Mouse (Mus musculus) limb, embryonic 11.5 days (tissue): ENCODE measurements around the gene Ccm2l. TPM values are rescaled to one million over a fixed set of nuclear protein-coding genes. Genes with fewer than 3 reads are reported as not detected.

Source experiments
- ATAC-seq: fragments of 200-750 bp; cut with Nextera tagmentation; 2 replicates; pipeline ENCODE4 v1.8.0; 2017; ENCODE audit warnings: low read depth; ENCODE audit not compliant: insufficient number of reproducible peaks, low FRiP score, low TSS enrichment
- DNase-seq: peaks from one replicate; pipeline ENCODE4 v3.0.0-alpha.2; 2015; ENCODE audit warnings: low spot score
- H3K27ac ChIP-seq: fragments of 300-500 bp; sonication (generic); replicated peaks from 2 replicates; pipeline ENCODE4 v1.5.1; 2014; ENCODE audit warnings: low read depth, mild to moderate bottlenecking, low read length
- H3K27me3 ChIP-seq: fragments of 300-500 bp; sonication (generic); 2 replicates; pipeline ENCODE4 v1.6.1; 2014; ENCODE audit warnings: mild to moderate bottlenecking, low read length, mixed read lengths; ENCODE audit not compliant: control insufficient read depth, insufficient read depth
- H3K36me3 ChIP-seq: fragments of 300-500 bp; sonication (generic); 2 replicates; pipeline ENCODE4 v1.6.1; 2014; ENCODE audit warnings: mild to moderate bottlenecking, low read length, moderate library complexity, mixed read lengths; ENCODE audit not compliant: control insufficient read depth, insufficient read depth
- H3K4me1 ChIP-seq: fragments of 300-500 bp; sonication (generic); 2 replicates; pipeline ENCODE4 v1.6.1; 2014; ENCODE audit warnings: low read length, mixed read lengths; ENCODE audit not compliant: control insufficient read depth, insufficient read depth
- H3K4me2 ChIP-seq: fragments of 300-500 bp; sonication (generic); 2 replicates; pipeline ENCODE4 v1.6.1; 2014; ENCODE audit warnings: low read depth, mild to moderate bottlenecking, moderate library complexity; ENCODE audit not compliant: severe bottlenecking
- H3K4me3 ChIP-seq: fragments of 300-500 bp; sonication (generic); 2 replicates; pipeline ENCODE4 v1.5.1; 2014; ENCODE audit warnings: low read depth, low read length
- H3K9ac ChIP-seq: fragments of 300-500 bp; sonication (generic); 2 replicates; pipeline ENCODE4 v1.6.1; 2014; ENCODE audit warnings: mild to moderate bottlenecking, low read length
- H3K9me3 ChIP-seq: fragments of 300-500 bp; sonication (generic); 2 replicates; pipeline ENCODE4 v1.6.1; 2016; ENCODE audit warnings: low read length; ENCODE audit not compliant: control insufficient read depth
- WGBS: fragments of 180-500 bp; shearing (Covaris S2); extraction: QIAGEN DNeasy Blood & Tissue Kit; methylation state at CpG from one replicate; pipeline ENCODE4 v1.1.7; 2014; 5-methylcytosine and 5-hydroxymethylcytosine counted together
- polyA plus RNA-seq: library from polyadenylated mRNA; unstranded; fragments of >200 nt; fragmentation: Nextera tagmentation; extraction: Ambion mirVana; gene quantifications from 2 replicates; pipeline ENCODE4 v1.2.1, GENCODE M21; 2014

Ccm2l gene
- polyA plus RNA-seq, 1 experiment from 2014 or later, result 1.4 TPM

DNA sequence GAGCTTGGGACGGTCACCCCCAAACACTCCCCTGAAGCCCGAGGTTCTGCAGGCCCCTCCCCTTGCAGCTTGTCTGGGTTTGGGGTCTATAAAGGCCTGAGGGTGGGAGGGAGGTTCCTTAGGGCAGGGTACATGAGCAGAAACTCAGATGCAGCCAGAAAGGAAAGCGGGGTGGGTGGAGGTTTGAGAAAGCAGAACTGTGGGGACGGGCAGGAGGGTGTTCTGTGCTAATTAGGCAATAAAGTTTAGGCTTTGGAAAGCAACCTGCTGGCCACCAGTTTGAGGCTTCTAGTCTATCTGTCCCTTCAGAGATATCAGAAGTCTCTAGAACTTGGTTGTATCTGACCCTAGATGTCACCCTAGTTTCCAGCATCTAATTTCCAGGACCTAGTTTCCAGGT, 7.4 kb upstream of the Ccm2l start:
- Histone ChIP-seq H3K27ac (no peak overlapping the region), H3K4me2 (no peak overlapping the region), H3K36me3 (no peaks in the 10 kb centered on the region), H3K9me3 (no peaks in the 10 kb centered on the region), H3K4me1 (no peaks in the 10 kb centered on the region), H3K4me3 (no peak overlapping the region), H3K9ac (no peak overlapping the region), H3K27me3 (peaks cover under 1% of the 10 kb centered on the region)
- WGBS, result 47% methylated on average over 4 of the region's 4 CpGs
- ATAC-seq (no peak), DNase-seq (no peak)

DNA sequence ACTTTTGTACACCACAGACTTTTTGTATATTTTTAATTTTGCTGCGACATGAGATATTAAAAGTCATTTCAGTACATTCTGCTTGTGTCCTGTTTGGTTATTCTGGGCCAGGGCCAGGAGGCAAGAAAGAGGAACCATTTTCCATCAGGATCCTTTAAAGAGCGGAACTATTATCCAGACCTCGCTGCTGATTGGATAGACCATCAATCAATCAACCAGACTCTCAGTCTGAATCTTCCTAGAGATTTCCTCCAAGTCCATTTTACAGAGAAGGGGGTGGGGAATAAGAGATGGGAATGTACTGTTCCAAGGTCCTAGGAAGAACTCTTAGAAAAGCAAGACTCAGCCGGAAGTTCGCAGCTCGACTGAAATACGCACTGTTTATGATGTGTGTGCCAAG, 5.5 kb upstream of the Ccm2l start:
- Histone ChIP-seq H3K9ac (no peak overlapping the region), H3K4me3 (no peak overlapping the region), H3K36me3 (no peaks in the 10 kb centered on the region), H3K27ac (no peak overlapping the region), H3K4me1 (no peaks in the 10 kb centered on the region), H3K9me3 (no peaks in the 10 kb centered on the region), H3K4me2 (no peak overlapping the region), H3K27me3 (no peaks in the 10 kb centered on the region)
- WGBS, result 93% methylated on average over 7 of the region's 7 CpGs
- no peak for ATAC-seq
- DNase-seq, result no peak

DNA sequence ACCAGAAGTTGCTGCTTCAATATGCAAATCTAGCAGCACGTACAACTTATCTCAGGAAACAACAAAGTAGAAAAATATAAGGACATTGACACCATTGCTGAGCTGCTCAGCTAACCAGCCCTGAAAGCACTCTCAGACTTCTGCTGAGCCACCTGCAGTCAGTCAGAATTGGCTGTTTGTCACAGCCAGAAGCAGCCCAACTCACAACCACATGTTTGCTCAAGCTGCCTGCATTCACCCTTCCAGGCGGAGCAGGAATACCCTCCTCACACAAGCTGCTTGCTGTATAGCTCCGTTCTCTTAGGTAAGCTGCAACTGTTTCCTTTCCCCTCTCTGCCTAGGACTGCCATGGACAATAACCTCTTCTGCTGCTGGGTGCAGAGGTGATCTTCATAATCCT, 2.4 kb upstream of the Ccm2l start:
- Histone ChIP-seq H3K9me3 (no peaks in the 10 kb centered on the region), H3K27me3 (peaks cover 6% of the 10 kb centered on the region; the same call in 1 of the 2 replicates), H3K4me2 (no peak overlapping the region), H3K27ac (no peak overlapping the region), H3K9ac (no peak overlapping the region), H3K36me3 (no peaks in the 10 kb centered on the region), H3K4me1 (no peaks in the 10 kb centered on the region), H3K4me3 (no peak overlapping the region)
- DNase-seq, result no peak
- no peak for ATAC-seq
- 54% methylated on average over 3 of the region's 3 CpGs for WGBS

DNA sequence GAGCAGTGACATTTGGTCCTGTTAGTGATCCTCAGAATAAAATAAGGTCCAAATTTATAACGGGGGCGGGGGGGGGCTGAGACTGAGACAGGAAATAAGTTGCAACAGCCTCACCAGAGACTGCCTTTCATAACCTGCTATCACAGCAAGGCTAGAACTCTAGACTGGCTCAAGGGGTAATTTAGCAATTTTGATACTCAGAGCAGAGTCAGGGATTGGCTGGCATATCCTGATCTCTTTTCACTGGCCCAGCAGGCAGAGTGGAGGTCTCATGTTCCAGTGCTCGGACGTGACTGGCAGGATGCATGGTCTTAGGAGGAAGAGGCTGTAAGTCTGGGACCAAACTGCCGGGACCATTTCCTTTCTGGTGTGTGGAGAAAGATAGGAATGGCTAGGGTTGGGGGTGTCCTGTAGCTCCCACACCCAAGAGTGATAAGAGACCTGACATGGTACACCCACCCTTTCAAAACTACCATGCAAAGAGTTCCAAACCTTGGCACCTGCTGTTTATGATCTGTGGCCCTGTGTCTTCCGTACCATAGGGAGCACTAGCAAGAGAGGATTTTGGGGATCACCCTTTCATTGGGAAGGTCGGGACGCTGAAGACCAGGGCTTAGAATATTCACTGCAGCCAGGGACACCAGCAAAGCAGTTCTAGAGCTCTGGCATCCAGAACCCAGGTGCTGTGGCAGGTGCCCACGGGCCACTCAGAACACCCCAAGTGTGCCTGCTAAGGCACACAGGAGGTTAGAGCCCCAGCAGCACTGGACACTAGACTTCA, 1.4 kb upstream of the Ccm2l start:
- Histone ChIP-seq H3K36me3 (no peaks in the 10 kb centered on the region), H3K4me1 (no peaks in the 10 kb centered on the region), H3K9ac (no peak overlapping the region), H3K4me2 (no peak overlapping the region), H3K9me3 (no peaks in the 10 kb centered on the region), H3K4me3 (no peak overlapping the region), H3K27me3 (peaks cover 12% of the 10 kb centered on the region), H3K27ac (no peak overlapping the region)
- DNase-seq (no peak), ATAC-seq (no peak)
- 74% methylated on average over 9 of the region's 9 CpGs for WGBS

DNA sequence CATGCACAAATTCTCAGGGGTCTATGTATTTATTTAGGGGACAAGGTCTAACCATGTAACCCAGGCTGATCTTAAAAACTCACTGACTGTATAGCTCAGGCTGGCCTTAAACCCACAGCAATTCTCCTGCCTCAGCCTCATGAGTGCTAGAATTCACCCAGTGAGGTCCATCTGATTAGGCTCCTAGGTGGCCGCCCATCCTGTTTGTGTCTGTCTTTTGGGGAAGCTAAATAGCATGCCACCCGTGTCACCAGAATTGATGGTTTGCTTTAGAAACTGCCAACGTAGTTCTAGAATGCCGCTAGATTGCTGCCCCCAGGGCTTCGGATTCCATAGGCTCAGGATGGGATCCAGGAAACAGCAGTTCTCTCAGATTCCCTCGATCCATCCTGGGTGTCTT, 1.2 kb downstream of the Ccm2l start:
- 45% methylated on average over 6 of the region's 6 CpGs for WGBS
- H3K4me3 ChIP-seq, result no peak overlapping the region

DNA sequence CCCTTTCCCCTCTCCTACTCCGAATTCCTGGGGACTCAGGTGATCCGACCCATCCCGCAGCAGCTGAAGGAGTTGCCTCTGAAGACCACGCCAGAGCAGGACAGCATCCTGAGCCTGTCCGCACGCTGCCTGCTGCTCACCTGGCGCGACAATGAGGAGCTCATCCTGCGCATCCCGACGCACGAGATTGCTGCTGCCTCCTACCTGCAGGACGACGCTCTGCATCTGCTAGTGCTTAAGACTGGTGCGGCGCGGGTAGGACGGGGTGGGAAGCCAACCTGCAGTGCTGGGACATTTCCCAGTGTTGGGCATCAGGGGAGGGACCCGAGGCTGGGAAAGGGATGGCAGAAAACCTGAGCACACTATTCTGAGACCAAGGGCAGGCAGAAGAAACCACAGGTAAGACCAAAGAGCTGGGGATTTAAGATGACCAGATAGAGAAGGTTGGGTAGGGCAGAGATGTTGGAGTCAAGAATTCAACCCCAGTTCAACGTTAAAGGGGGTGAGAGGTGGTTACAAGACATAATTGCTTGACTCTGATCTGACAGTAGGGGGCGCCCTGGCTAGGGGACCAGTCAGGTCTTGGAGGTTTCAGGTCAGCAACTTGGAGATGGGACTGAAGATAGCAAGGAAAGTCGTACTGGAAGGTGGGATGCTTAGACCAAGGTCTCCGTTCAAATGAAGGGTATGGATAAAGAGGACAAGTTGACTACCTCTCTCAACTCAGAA, 5.2 kb downstream of the Ccm2l start:
- DNase-seq (peak; percentile 36), ATAC-seq (no peak)
- H3K27me3 ChIP-seq, result peaks cover 55% of the 10 kb centered on the region
- no peaks in the 10 kb centered on the region for H3K9me3 ChIP-seq
- H3K36me3 ChIP-seq, result no peaks in the 10 kb centered on the region
- WGBS, result 8% methylated on average over 23 of the region's 23 CpGs
- H3K4me1 ChIP-seq, result peaks cover 3% of the 10 kb centered on the region; the same call in 1 of the 2 replicates
- no peak overlapping the region for H3K27ac ChIP-seq
- no peak overlapping the region for H3K4me3 ChIP-seq
- peak overlapping the region; percentile 45; the same call in 1 of the 2 replicates for H3K4me2 ChIP-seq
- no peak overlapping the region for H3K9ac ChIP-seq

More for the DNA sequence above, 1.2 kb downstream of the Ccm2l start:
- DNase-seq, result no peak
- Histone ChIP-seq H3K36me3 (no peaks in the 10 kb centered on the region), H3K4me1 (peaks cover 3% of the 10 kb centered on the region; the same call in 1 of the 2 replicates), H3K27ac (no peak overlapping the region), H3K27me3 (peaks cover 38% of the 10 kb centered on the region), H3K9ac (no peak overlapping the region), H3K4me2 (no peak overlapping the region), H3K9me3 (no peaks in the 10 kb centered on the region)
- ATAC-seq, result no peak

DNA sequence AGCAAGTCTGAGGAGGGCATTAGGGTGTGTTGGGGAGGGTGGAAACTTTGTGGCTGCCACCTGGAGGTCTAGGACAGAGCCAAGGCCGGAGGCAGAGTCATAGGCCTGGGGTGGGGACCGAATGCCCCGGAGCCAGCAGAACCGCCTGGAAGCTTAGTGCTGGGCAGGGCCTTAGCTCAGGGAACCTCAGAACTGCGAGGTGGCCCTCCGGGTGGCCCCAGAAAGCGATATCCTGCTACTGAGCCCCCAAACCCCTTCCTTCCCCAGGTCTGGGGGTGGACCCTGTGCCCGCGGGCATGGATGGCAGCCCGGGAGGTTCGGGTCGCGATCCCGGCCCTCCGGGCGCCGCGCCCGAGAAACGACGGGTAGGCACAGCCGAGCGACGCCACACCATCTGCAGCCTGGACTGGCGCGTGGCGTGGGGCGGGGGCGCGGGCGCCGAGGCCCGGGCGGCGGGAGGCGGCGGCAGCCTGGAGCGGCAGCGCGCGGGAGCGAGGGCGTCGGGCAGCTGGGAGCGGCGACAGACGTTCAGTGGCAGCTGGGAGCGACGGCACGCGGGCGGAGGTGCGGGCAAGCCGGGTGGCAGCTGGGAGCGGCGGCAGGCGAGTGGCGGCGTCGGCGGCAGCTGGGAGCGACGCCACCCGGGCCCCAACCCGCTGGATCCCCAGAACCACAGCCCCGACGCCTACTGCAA, 5.9 kb downstream of the Ccm2l start:
- H3K36me3 ChIP-seq, result no peaks in the 10 kb centered on the region
- DNase-seq (peak; percentile 41), ATAC-seq (no peak)
- peaks cover 3% of the 10 kb centered on the region; the same call in 1 of the 2 replicates for H3K4me1 ChIP-seq
- peak overlapping the region; percentile 20; the same call in 1 of the 2 replicates for H3K4me3 ChIP-seq
- H3K9me3 ChIP-seq, result no peaks in the 10 kb centered on the region
- H3K27ac ChIP-seq, result no peak overlapping the region
- peak overlapping the region; percentile 45 for H3K4me2 ChIP-seq
- H3K9ac ChIP-seq, result peak overlapping the region; percentile 45
- peaks cover 55% of the 10 kb centered on the region for H3K27me3 ChIP-seq
- 4% methylated on average over 61 of the region's 67 CpGs for WGBS

DNA sequence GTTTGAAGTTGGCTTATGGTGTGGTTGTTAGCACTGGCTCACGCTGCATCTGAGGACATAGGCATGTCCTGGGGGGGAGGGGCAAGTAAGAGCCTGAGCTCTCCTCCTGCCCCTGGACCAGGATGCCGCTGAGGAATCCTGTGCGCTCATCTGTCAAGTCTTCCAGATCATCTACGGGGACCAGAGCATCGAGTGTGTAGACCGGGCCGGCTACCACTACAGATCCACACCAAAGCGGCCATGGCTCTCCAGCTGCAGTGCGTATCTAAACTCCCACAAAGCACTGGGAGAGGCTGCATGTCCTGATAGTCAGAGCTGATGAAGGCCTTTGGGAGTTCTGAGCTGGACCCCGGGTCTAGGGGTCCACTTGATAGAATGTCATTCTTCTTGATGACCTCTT, 8.9 kb downstream of the Ccm2l start:
- peaks cover 3% of the 10 kb centered on the region; the same call in 1 of the 2 replicates for H3K4me1 ChIP-seq
- DNase-seq (no peak), ATAC-seq (no peak)
- H3K9ac ChIP-seq, result no peak overlapping the region
- H3K36me3 ChIP-seq, result no peaks in the 10 kb centered on the region
- no peak overlapping the region for H3K27ac ChIP-seq
- no peak overlapping the region for H3K4me3 ChIP-seq
- WGBS, result 85% methylated on average over 10 of the region's 10 CpGs
- no peaks in the 10 kb centered on the region for H3K9me3 ChIP-seq
- peaks cover 40% of the 10 kb centered on the region for H3K27me3 ChIP-seq
- H3K4me2 ChIP-seq, result no peak overlapping the region
